Mouse (Mus musculus) hematopoietic stem cell, adult 5-6 weeks (primary cell): ENCODE data around the gene Slc2a5. TPM values are rescaled to one million over a fixed set of nuclear protein-coding genes. Genes with fewer than 3 reads are reported as not detected.
A peak's percentile ranks its signal among the peaks of the same experiment; 100 is the strongest.

ENCODE experiments used
- ATAC-seq, 2 experiments: fragments of 125-278 bp in 1 of 2; replicated peaks in 1 of 2; 2 replicates each; pipeline ENCODE4 v1.8.0; 2016 to 2017; ENCODE audit warnings: inconsistent platforms in 2 of 2, mild to moderate bottlenecking in 2 of 2, moderate number of reproducible peaks in 2 of 2, low read depth in 1 of 2, moderate TSS enrichment in 1 of 2; ENCODE audit not compliant: low FRiP score in 2 of 2, poor library complexity in 2 of 2, severe bottlenecking in 2 of 2, insufficient read depth in 1 of 2, low TSS enrichment in 1 of 2
- total RNA-seq: library from RNA; stranded (forward); fragments of 172-1452, 232-1000 nt; gene quantifications from 2 replicates; pipeline ENCODE4 v1.2.3, GENCODE M21; 2017

The Slc2a5 gene
- not detected in 2 replicates for total RNA-seq

DNA sequence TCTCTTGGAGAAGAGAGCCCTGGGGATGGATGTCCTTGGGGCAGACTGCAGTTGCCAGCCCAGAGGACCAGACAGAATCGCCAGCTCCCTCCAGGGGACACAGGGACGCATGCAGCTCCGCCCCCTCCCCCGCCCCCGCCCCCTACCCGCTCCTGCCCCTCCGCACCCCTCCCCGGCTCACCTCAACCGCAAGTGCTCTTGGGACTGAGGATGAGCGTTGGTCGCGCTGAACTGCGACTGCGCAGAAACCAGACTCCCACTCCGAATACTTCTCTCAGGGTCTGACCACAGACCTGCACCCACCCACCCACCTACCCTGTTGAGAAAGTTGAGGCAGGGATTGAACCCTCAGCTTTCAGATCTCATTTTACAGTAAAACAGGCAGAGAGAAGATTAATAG lies at the start of gene Slc2a5:
Gene Slc2a5 (plus strand): TSS at position 229 of the 400 bp plus-strand sequence.
- no peak for ATAC-seq

DNA sequence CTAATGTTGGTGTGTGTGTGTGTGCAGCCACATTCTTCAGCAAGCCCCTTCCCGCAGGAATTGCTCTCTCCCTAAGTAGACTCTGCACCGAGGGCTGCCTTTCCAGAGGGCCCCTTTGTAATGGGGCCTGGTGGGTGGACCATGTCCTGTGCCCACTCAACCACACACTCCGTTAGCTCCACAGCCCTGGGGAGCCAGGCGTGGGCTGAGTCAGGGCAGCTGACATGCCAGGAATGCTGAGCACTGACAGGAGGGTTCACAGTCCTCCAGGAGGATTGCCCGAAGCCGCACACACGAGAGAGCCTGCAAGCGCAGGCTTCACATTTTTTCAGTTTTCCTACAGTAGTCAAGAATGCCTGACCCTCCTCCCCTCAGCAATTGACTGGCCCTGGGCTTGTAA lies 48.9 kb upstream of the Slc2a5 start:
- no peak for ATAC-seq

DNA sequence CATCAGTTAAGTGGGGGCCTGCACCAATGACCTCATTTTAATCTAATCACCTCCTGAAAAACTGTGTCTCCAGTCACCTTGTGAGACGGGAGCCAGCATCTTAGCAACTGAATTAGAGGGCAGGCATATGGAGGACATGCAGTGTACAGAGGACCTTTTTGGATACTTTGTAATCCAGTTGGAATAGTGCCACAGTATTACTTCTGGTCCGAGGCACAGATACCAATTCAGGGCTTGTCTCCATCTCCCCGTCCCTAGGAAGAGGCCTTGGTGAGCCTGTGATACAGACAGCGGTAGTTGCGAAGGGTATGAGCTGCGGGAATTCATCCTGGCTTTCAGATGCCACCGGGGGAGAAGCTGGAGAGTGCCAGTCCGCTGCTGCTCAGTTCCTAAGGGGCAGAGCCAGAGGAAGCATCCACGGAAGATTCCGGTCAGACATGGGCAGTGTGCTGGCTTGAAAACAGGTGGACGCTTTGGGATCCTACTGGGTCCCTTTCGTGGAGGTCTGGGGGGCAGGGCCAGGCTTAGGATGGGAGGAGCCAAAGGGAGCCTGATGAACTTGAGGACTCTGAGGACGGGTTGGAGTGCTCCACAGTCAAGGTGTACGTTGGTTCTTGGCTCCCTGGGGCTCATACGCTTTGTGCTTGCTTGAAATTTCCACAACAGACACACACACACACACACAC lies 46.5 kb upstream of the Slc2a5 start:
- no peak for ATAC-seq

DNA sequence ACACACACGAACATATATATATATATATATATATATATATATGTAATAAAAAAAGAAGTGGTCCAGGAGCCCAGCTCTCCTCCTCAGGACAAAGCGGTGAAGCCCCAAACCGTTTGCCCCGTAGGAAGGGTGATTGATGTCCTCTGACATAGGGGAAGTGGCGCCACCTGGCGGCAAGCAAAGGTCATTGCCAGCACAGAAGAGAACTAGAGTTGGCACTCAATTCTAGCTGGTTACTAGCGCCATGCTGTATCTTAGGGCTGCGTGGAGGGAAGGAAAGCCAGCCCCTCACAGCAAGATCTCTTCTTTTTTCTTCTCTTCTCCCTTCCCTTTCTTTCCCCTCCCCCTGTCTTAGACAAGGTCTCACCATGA lies 46.0 kb upstream of the Slc2a5 start:
- ATAC-seq: peak; percentile 57 to 74; a peak in 3 of 4 replicates

DNA sequence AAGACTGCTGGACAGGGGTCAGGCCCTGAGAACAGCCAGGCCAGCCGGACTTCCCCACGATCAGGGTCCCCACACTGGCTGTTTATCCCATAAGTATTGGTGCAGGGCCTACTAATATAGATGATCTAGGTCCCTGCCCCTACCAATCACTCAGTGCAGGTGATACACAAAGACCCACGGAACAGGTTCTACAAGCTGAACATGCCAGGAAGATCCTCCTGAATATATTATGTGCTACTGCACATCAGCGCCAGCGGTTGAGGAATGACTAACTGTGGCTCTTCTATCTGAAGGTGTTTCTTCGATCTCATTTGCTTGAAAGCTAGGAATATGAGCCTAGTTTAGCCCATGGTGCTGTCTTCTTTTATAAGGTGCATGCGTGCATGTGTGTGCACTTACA lies 43.7 kb upstream of the Slc2a5 start:
- no peak for ATAC-seq

DNA sequence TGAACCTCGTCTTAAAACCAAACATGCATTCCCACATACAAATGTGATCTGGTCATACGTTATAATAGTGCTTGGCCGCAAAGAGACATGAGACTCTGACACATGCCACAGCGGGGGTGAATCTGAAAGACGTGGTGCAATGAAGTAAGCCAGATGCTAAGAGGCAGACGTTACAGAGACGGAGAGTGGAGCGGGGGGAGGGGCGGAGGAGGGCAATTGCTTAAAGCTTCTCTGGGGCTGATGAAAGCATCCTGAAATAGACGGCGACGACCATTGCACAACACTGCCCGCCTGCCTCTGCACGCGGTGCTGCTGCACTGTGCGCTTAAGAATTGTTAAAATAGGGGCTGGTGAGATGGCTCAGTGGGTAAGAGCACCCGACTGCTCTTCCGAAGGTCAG lies 42.9 kb upstream of the Slc2a5 start:
- peak; percentile 48 to 66; a peak in 2 of 4 replicates for ATAC-seq

DNA sequence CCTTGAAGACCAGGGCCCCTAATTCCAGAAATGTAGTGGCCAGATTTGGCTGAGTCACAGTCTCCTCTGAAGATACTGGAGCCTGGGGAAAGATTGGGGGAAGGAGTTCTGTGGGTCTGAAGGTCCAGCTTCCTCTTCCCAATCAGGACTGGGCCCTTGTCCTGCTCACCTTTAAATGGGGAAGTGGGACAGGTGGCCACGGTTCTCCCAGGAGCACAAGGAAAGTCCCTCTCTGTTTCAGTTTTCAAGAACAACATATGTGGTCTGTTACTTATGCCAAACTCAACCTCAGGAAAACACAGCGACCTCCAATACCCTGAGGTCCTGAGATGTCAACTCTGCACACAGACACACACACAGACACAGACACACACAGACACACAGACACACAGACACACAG lies 40.4 kb upstream of the Slc2a5 start:
- ATAC-seq: 0 out of 4 replicates have a peak, but pooled peaks of 1 of the 2 experiments have one; percentile 27

DNA sequence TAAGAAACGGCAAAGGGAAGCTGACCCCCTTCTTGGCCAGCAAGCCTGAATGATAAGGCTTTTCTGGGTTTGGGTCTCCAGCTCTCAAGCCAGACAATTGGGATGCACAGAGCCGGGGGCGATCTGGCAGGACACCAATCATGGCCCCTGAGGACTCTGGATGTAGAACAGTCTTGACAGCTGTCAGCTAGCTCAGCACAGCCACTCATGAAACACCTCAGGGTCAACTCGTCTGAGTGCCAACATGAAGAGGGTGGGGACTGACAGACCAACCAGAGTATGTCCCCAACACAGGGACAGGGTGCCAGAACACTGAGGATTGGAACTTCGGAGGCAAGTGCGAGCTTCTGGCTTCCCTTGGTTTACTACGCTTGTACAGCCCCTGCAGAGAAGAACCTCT lies 39.8 kb upstream of the Slc2a5 start:
- no peak for ATAC-seq

DNA sequence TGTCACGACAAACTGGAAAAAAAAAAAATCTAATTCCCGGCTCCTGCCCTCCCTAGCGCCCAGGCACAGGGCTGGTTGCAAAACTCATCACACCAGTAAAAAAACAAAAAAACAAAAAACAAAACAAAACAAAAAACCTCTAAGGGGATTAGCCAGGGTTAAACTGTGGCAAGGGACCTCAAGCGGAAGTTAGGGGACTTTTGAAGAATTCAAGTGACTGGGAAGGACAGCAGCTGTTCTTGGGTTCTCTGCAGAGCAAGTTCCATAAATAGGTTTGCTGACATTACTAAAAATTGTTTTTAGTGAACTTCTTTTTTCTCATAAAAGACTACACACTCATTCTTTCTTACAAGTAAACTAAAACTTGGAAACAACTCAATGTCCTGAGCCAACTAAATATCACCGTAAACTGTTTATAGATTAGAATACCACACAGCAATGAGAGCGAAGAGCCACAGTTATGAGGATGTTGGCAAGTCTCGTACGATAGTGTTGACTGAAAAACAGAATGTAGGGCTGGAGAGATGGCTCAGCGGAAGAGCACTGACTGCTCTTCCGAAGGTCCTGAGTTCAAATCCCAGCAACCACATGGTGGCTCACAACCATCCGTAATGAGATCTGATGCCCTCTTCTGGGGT lies 38.6 kb upstream of the Slc2a5 start:
- ATAC-seq: no peak

DNA sequence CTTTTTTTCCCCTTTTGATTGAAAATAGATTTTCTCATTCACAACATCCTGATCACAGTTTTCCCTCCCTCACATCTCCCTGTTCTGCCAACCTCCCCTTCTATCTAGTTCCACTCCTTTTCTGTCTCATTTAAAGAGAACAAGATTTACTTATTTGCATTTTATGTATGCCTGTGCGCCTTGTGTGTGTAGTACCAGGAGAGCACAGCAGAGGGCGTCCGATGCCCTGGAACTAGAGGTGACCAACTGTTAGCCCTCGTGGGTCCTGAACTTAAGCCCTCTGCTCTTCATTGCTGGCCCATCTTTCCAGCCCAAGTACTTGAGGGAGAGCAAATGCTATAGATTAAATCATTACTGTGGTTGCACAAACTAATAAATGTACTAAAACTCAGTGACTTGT lies 33.7 kb upstream of the Slc2a5 start:
- no peak for ATAC-seq

DNA sequence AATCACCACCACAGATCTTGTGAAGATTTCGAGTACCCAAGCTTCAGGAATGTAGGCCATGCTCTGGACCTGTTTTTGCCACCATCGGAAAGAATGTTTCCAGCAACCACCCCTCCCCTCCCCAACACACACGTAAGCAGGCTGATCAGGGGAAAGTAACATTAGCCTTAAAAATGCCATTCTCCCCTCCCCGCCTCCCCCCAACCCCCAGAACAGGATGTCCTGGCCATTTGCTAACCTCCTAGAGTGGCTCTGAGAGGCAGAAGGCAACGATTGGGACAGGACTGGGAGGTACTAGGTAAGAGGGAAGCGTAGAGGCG lies 32.3 kb upstream of the Slc2a5 start:
- ATAC-seq: no peak

DNA sequence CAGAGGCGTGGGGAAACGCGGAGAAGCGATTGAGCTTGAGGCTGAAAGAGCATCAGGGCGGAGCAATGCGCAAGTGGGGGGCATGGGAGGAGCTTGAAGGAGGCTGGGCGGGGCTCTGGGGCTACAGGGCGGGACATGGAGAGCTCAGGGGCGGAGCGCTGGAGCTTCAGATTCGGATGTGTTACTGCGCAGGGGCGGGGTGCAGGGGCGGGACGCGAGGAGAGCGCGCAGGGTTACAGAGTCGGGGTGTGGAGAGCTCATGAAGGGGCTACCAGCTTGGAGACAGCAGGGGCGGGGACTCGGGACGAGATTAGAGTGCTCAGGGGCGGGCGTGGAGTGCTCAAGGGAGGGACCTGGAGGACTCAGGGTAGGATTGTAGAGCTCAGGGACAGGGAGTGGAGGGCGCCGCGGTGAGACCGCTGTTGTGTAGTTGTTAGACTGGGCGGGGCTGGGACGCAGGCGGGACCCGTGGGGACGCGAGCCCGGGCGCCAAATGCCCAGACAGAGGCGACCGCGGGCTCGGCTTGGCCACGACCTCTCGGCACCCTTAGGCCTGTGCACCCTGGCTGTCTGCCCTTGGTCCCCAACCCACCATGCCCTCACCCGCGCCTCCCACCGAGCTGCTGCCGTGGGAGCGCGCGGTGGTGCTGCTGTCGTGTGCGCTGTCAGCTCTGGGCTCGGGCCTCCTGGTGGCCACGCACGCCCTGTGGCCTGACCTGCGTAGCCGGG lies 31.8 kb upstream of the Slc2a5 start, which contains the start of gene Gpr157:
Gene Gpr157 (plus strand): TSS at position 205 of the 729 bp plus-strand sequence.
- ATAC-seq: peak; percentile 92 to 95

DNA sequence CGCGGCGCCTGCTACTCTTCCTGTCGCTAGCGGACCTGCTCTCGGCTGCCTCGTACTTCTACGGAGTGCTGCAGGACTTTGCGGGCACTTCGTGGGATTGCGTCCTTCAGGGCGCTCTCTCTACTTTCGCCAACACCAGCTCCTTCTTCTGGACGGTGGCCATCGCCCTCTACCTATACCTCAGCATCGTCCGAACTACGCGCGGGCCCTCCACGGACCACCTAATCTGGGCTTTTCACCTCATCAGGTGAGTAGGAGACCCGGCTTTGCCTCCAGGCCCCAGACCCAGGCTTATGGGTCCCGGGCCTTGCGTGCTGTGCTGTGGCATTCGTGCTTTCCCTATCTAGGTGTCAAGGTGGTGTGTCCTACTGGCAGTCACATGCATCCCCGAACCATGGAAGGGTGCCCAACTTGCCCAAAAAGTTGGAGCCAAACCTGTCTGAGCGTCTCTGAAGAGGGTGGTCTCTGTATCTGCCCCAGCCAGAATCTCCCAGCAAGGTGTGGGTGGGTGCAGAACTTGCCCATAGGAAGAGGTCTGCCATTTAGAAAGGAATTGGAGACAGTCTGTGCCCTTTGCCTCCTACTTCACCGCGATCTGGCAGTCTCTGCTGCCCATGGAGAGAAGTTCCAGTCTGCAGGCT lies 31.1 kb upstream of the Slc2a5 start:
- no peak for ATAC-seq

DNA sequence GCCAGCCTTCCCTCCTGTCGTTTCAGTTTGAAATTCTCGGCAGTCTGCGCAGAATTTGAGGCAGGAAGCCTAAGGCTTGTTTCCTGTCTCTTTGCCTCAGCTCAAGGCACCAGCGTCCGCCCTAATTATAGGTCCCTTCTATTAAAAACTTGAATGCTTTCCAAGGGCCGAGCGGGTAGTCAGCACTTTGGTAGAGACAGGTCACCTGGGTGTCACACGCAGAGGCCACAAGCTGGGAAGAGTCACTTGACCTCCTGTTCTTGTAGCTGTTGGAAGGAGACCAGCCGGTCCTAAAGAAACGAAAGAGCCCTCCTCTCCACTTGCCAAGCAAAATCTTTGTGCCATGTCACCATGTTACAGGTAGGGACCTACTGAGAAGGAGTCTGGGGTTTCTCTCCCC lies 30.0 kb upstream of the Slc2a5 start:
- ATAC-seq: no peak

DNA sequence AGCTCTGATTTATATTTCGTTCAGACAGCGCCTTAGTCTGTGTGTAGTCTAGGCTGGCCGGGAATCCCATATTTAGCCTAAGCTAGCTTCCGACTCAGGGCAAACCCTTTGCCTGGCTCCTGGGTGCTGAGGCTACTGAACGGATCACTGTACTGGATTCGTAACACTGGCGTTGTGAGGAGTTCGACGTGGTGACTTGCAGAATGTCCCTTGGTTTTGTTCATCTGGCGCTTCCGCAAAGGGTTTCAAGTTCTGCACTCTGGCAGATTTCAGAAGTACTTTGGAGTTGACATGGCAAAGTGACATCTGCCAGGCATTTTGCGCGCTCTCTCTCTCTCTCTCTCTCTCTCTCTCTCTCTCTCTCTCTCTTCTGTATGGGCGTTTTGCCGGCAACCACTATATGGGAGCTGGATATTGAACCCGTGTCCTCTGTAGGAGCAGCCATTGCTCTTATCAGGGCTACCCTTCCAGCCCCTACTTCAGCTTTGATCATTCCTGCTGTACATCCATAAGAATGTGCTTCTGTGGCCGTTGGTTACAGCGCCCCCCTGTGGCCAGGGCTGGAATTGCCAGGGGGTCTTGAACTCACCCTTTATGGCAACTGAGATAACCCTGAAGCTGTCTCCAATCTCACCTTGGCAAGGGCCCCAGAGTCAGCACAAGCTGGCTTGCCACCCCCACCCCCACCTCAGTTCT lies 27.0 kb upstream of the Slc2a5 start:
- ATAC-seq: no peak

DNA sequence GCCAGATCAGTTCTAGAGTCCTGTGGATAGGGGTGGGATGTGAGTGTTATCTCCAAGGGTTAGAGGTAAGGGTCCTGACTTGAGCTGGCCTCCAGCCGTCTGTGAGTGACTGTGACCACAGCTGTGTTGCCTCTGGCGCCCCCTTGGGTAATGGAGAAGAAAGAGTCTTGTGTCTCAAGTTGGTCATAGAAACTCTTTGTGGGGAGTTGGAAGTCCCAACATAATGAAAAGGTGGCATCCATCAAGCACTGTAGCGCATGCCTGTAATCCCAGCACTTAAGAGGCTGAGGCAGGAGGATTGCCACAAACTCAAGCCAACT lies 26.5 kb upstream of the Slc2a5 start:
- ATAC-seq: no peak

DNA sequence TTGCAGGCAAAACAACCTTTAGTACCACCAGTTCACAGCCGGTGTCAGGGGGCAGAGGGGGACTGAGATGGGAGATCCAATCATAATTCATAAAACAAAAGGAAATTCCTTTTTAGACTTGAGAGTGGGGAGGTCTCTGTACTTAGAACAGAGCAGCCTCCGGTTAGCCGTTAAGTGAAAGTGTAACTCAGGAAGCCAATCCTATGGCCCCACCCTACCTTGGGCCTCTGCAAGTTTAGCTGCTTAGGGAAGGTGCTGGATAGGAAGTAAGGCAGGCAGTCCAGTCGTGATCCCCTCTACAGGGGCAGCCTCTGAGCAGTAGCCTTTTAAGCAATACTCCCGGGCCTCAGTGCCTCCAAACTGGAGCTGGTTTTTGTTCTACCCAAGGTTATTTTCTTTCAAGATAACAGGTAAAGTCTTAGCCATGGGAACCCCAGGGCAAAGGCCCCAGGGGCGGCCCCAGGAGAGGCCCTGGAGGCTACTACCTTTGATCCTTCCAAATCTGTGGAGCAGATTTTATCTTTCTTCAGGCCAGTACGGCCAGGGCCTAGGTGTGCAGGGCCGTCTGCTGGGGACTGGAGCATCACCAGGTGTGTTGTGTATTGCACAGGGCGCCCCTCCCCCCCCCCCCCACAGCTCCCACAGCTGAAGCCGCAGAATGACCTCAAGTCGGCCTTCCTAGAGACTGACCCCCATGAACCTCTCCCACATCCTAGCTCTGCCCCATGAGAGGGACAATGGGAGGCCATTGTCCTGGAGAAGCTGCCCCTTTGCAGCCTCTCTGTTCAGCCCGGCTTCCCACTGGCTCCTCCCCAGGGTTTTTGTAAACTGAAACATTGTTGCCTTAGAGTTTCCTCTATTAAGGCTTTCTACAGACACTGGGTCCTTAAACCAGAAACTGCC lies 25.3 kb upstream of the Slc2a5 start:
- ATAC-seq: peak; percentile 46 to 56; a peak in 2 of 4 replicates
